Mouse (Mus musculus): Measurements from ENCODE around the gene Grsf1. TPM values are rescaled to one million over a fixed set of nuclear protein-coding genes. Genes with fewer than 3 reads are reported as not detected.

Grsf1 gene
- polyA plus RNA-seq (2021; fragmentation: Nextera tagmentation) = 61.9 and 93.0 TPM in 2 replicates
- long read RNA-seq, experiment 1, transcript Grsf1-201 (10 exons, 2,538 nt) = minor isoform, 63 of 466 reads
- long read RNA-seq, experiment 1, transcript Grsf1-202 (10 exons, 2,286 nt) = major isoform, 104 of 466 reads
- long read RNA-seq, experiment 1, partial matches to known transcripts = 32 of 466 reads
- long read RNA-seq, experiment 1, other reads (novel, unspliced or antisense) = 267 of 466 reads
- long read RNA-seq, experiment 2, transcript Grsf1-203 (6 exons, 899 nt) = minor isoform, 5 of 107 reads
- long read RNA-seq, experiment 2, transcript Grsf1-202 (10 exons, 2,286 nt) = major isoform, 24 of 107 reads
- long read RNA-seq, experiment 2, partial matches to known transcripts = 39 of 107 reads
- long read RNA-seq, experiment 2, other reads (novel, unspliced or antisense) = 37 of 107 reads

GRCm38 (mm10) chr5:88675443-88676387 is at the start of gene Grsf1:
TSS of gene Grsf1 (minus strand) at chr5:88676171.

GRCm38 (mm10) chr5:88720116-88721002 is 44.4 kb upstream of the Grsf1 start, which contains the start of gene Mob1b:
TSS of gene Mob1b (plus strand) at chr5:88720855.

Other genes with a start within 250 kb of the Grsf1 start
- not detected in 2 replicates for gene Ambn, start 220.2 kb downstream of the Grsf1 start, polyA plus RNA-seq (2021; fragmentation: Nextera tagmentation)
- not detected in 2 replicates for gene Enam, start 188.2 kb downstream of the Grsf1 start, polyA plus RNA-seq (2021; fragmentation: Nextera tagmentation)
- 0.23 and 1.2 TPM in 2 replicates for gene Jchain, start 148.3 kb downstream of the Grsf1 start, polyA plus RNA-seq (2021; fragmentation: Nextera tagmentation)
- 33.1 and 38.3 TPM in 2 replicates for gene Utp3, start 121.7 kb downstream of the Grsf1 start, polyA plus RNA-seq (2021; fragmentation: Nextera tagmentation)
- 64.8 and 73.9 TPM in 2 replicates for gene Rufy3, start 111.1 kb downstream of the Grsf1 start, polyA plus RNA-seq (2021; fragmentation: Nextera tagmentation)
- 5.0 and 6.4 TPM in 2 replicates for gene Mob1b, start 44.7 kb upstream of the Grsf1 start, polyA plus RNA-seq (2021; fragmentation: Nextera tagmentation)
- gene Dck, start 88.8 kb upstream of the Grsf1 start, polyA plus RNA-seq (2021; fragmentation: Nextera tagmentation) = 17.3 and 20.7 TPM in 2 replicates
- gene Slc4a4, start 210.6 kb upstream of the Grsf1 start, polyA plus RNA-seq (2021; fragmentation: Nextera tagmentation) = 23.0 and 44.5 TPM in 2 replicates

Measured in left cerebral cortex, adult 6 months (tissue).